Mouse (Mus musculus): ENCODE measurements around the gene Irgm2. TPM values are rescaled to one million over a fixed set of nuclear protein-coding genes. Genes with fewer than 3 reads are reported as not detected.

The Irgm2 gene
- polyA plus RNA-seq, 1 experiment: 1.2 TPM

GRCm38 (mm10) chr11:58235152-58235551 is 35.7 kb downstream of the Irgm2 start:
- TF ChIP-seq CTCF (IDR thresholded peaks at IDR 0.05; ENCODE audit: borderline replicate concordance, extremely low read depth, insufficient read depth, insufficient read length) (peak; percentile 52; the same call in 1 of the 2 replicates), POLR2A (IDR thresholded peaks at IDR 0.05; ENCODE audit: borderline replicate concordance, extremely low read depth, insufficient read depth, insufficient read length, poor library complexity, severe bottlenecking) (no peak)
- peak; percentile 24 for DNase-seq (ENCODE audit: low read depth)

- TF ChIP-seq CTCF (IDR thresholded peaks at IDR 0.05; ENCODE audit: borderline replicate concordance, extremely low read depth, insufficient read depth, insufficient read length): peak; percentile 25; the same call in 1 of the 2 replicates
- TF ChIP-seq POLR2A (IDR thresholded peaks at IDR 0.05; ENCODE audit: borderline replicate concordance, extremely low read depth, insufficient read depth, insufficient read length, poor library complexity, severe bottlenecking): no peak
- DNase-seq (ENCODE audit: low read depth): peak; percentile 64
Measured at GRCm38 (mm10) chr11:58238840-58239791, 39.7 kb downstream of the Irgm2 start.

GRCm38 (mm10) chr11:58247294-58247693 is 47.9 kb downstream of the Irgm2 start:
- TF ChIP-seq CTCF (IDR thresholded peaks at IDR 0.05; ENCODE audit: borderline replicate concordance, extremely low read depth, insufficient read depth, insufficient read length) (no peak), POLR2A (IDR thresholded peaks at IDR 0.05; ENCODE audit: borderline replicate concordance, extremely low read depth, insufficient read depth, insufficient read length, poor library complexity, severe bottlenecking) (no peak)
- peak; percentile 71 for DNase-seq (ENCODE audit: low read depth)

- TF ChIP-seq POLR2A (IDR thresholded peaks at IDR 0.05; ENCODE audit: borderline replicate concordance, extremely low read depth, insufficient read depth, insufficient read length, poor library complexity, severe bottlenecking): no peak
- no peak for TF ChIP-seq CTCF (IDR thresholded peaks at IDR 0.05; ENCODE audit: borderline replicate concordance, extremely low read depth, insufficient read depth, insufficient read length)
- DNase-seq (ENCODE audit: low read depth): no peak
Measured at GRCm38 (mm10) chr11:58249203-58249981, 50.0 kb downstream of the Irgm2 start.

GRCm38 (mm10) chr11:58250550-58250949 is 51.1 kb downstream of the Irgm2 start:
- no peak for TF ChIP-seq POLR2A (IDR thresholded peaks at IDR 0.05; ENCODE audit: borderline replicate concordance, extremely low read depth, insufficient read depth, insufficient read length, poor library complexity, severe bottlenecking)
- no peak for TF ChIP-seq CTCF (IDR thresholded peaks at IDR 0.05; ENCODE audit: borderline replicate concordance, extremely low read depth, insufficient read depth, insufficient read length)
- DNase-seq (ENCODE audit: low read depth): no peak

GRCm38 (mm10) chr11:58254411-58254810 is 55.0 kb downstream of the Irgm2 start:
- TF ChIP-seq CTCF (IDR thresholded peaks at IDR 0.05; ENCODE audit: borderline replicate concordance, extremely low read depth, insufficient read depth, insufficient read length) (no peak), POLR2A (IDR thresholded peaks at IDR 0.05; ENCODE audit: borderline replicate concordance, extremely low read depth, insufficient read depth, insufficient read length, poor library complexity, severe bottlenecking) (no peak)
- no peak for DNase-seq (ENCODE audit: low read depth)

GRCm38 (mm10) chr11:58257816-58258215 is 58.4 kb downstream of the Irgm2 start:
- TF ChIP-seq POLR2A (IDR thresholded peaks at IDR 0.05; ENCODE audit: borderline replicate concordance, extremely low read depth, insufficient read depth, insufficient read length, poor library complexity, severe bottlenecking) (no peak), CTCF (IDR thresholded peaks at IDR 0.05; ENCODE audit: borderline replicate concordance, extremely low read depth, insufficient read depth, insufficient read length) (no peak)
- no peak for DNase-seq (ENCODE audit: low read depth)

- TF ChIP-seq CTCF (IDR thresholded peaks at IDR 0.05; ENCODE audit: borderline replicate concordance, extremely low read depth, insufficient read depth, insufficient read length): no peak
- no peak for TF ChIP-seq POLR2A (IDR thresholded peaks at IDR 0.05; ENCODE audit: borderline replicate concordance, extremely low read depth, insufficient read depth, insufficient read length, poor library complexity, severe bottlenecking)
- DNase-seq (ENCODE audit: low read depth): no peak
Measured at GRCm38 (mm10) chr11:58260156-58260555, 60.7 kb downstream of the Irgm2 start.

- no peak for DNase-seq (ENCODE audit: low read depth)
- TF ChIP-seq CTCF (IDR thresholded peaks at IDR 0.05; ENCODE audit: borderline replicate concordance, extremely low read depth, insufficient read depth, insufficient read length) (no peak), POLR2A (IDR thresholded peaks at IDR 0.05; ENCODE audit: borderline replicate concordance, extremely low read depth, insufficient read depth, insufficient read length, poor library complexity, severe bottlenecking) (no peak)
Measured at GRCm38 (mm10) chr11:58261826-58262225, 62.4 kb downstream of the Irgm2 start.

GRCm38 (mm10) chr11:58262336-58262735 is 62.9 kb downstream of the Irgm2 start:
- no peak for TF ChIP-seq POLR2A (IDR thresholded peaks at IDR 0.05; ENCODE audit: borderline replicate concordance, extremely low read depth, insufficient read depth, insufficient read length, poor library complexity, severe bottlenecking)
- no peak for TF ChIP-seq CTCF (IDR thresholded peaks at IDR 0.05; ENCODE audit: borderline replicate concordance, extremely low read depth, insufficient read depth, insufficient read length)

GRCm38 (mm10) chr11:58263516-58263915 is 64.1 kb downstream of the Irgm2 start:
- DNase-seq (ENCODE audit: low read depth): no peak
- no peak for TF ChIP-seq POLR2A (IDR thresholded peaks at IDR 0.05; ENCODE audit: borderline replicate concordance, extremely low read depth, insufficient read depth, insufficient read length, poor library complexity, severe bottlenecking)
- TF ChIP-seq CTCF (IDR thresholded peaks at IDR 0.05; ENCODE audit: borderline replicate concordance, extremely low read depth, insufficient read depth, insufficient read length): no peak

More at GRCm38 (mm10) chr11:58262336-58262735, 62.9 kb downstream of the Irgm2 start:
- no peak for DNase-seq (ENCODE audit: low read depth)

Data from brain, embryonic 14.5 days (tissue).